Mouse (Mus musculus) induced T-regulatory cell, adult 2 months (primary cell): Measurements from ENCODE around the gene Upk3a.

Source experiments
- DNase-seq: peaks from one replicate; pipeline ENCODE4 v3.0.0-alpha.2; 2012; ENCODE audit warnings: low read depth

Upk3a gene

GRCm38 (mm10) chr15:85049758-85050157 is 32.8 kb downstream of the Upk3a start:
- no peak for DNase-seq

GRCm38 (mm10) chr15:85054098-85054497 is 37.2 kb downstream of the Upk3a start:
- no peak for DNase-seq

GRCm38 (mm10) chr15:85055186-85055585 is 38.2 kb downstream of the Upk3a start:
- DNase-seq = no peak

- DNase-seq = no peak
Observed at GRCm38 (mm10) chr15:85063421-85063820, 46.5 kb downstream of the Upk3a start.

- peak; percentile 78 for DNase-seq
Observed at GRCm38 (mm10) chr15:85070561-85070960, 53.6 kb downstream of the Upk3a start.
